Mouse (Mus musculus) embryonic facial prominence, embryonic 12.5 days (tissue): ENCODE results near the gene Lsg1. TPM values are rescaled to one million over a fixed set of nuclear protein-coding genes. Genes with fewer than 3 reads are reported as not detected.

Experiments
- ATAC-seq: fragments of 200-750 bp; cut with Nextera tagmentation; 2 replicates; pipeline ENCODE4 v1.8.0; 2017; ENCODE audit not compliant: insufficient number of reproducible peaks, insufficient read depth, low FRiP score, low TSS enrichment
- H3K27ac ChIP-seq: fragments of 300-500 bp; sonication (generic); 2 replicates; pipeline ENCODE4 v1.5.1; 2016; ENCODE audit warnings: mild to moderate bottlenecking
- H3K27me3 ChIP-seq: fragments of 300-500 bp; sonication (generic); 2 replicates; pipeline ENCODE4 v1.6.1; 2016; ENCODE audit warnings: mild to moderate bottlenecking, moderate library complexity
- H3K36me3 ChIP-seq: fragments of 300-500 bp; sonication (generic); 2 replicates; pipeline ENCODE4 v1.6.1; 2016; ENCODE audit warnings: mild to moderate bottlenecking
- H3K4me1 ChIP-seq: fragments of 300-500 bp; sonication (generic); 2 replicates; pipeline ENCODE4 v1.6.1; 2016
- H3K4me2 ChIP-seq: fragments of 300-500 bp; sonication (generic); replicated peaks from 2 replicates; pipeline ENCODE4 v1.6.1; 2016; ENCODE audit warnings: mild to moderate bottlenecking, moderate library complexity
- H3K4me3 ChIP-seq: fragments of 300-500 bp; sonication (generic); 2 replicates; pipeline ENCODE4 v1.5.1; 2016; ENCODE audit warnings: mild to moderate bottlenecking
- H3K9ac ChIP-seq: fragments of 300-500 bp; sonication (generic); 2 replicates; pipeline ENCODE4 v1.6.1; 2016; ENCODE audit warnings: mild to moderate bottlenecking, moderate library complexity
- H3K9me3 ChIP-seq: fragments of 300-500 bp; sonication (generic); 2 replicates; pipeline ENCODE4 v1.6.1; 2016; ENCODE audit warnings: mild to moderate bottlenecking, moderate library complexity
- WGBS: fragments of 180-500 bp; shearing (Covaris S2); methylation state at CpG from one replicate; pipeline ENCODE4 v1.1.7; 2016; 5-methylcytosine and 5-hydroxymethylcytosine counted together
- polyA plus RNA-seq: library from polyadenylated mRNA; unstranded; fragments of >200 nt; fragmentation: Nextera tagmentation; extraction: Ambion mirVana; gene quantifications from 2 replicates; pipeline ENCODE4 v1.2.1, GENCODE M21; 2016

The Lsg1 gene
- polyA plus RNA-seq, 1 experiment from 2014 or later, result 73.8 TPM

GRCm38 (mm10) chr16:30528386-30528785 is 59.0 kb downstream of the Lsg1 start:
- H3K36me3 ChIP-seq, result peaks cover 37% of the 10 kb centered on the region
- WGBS, result 83% methylated on average over 8 of the region's 8 CpGs

DNA sequence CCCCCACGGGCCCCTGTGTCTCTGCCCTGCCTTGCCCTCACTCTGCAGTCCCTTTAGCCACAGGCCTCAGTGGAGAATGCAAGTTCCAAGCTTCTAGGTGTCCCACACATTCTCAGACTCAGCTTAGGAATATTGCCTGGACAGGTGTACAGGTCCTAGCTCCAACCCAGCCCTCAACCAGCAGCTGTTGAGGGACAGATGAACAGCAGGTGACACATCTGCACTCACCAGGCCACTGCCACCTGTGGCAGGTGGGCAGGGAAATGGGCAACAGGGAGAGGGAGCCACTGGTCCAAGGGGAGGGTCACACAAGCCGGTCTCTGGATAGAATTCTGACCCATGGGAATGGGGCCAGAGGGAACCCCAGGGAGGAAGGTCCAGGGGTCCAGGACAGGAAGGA is 59.5 kb downstream of the Lsg1 start:
- H3K9ac ChIP-seq, result no peak overlapping the region
- 0 out of 2 replicates have a peak, but pooled peaks cover 4% of the 10 kb centered on the region for H3K4me1 ChIP-seq
- no peak for ATAC-seq
- no peak overlapping the region for H3K27ac ChIP-seq
- 76% methylated on average over 2 of the region's 2 CpGs for WGBS
- H3K36me3 ChIP-seq, result peaks cover 39% of the 10 kb centered on the region
- H3K9me3 ChIP-seq, result no peaks in the 10 kb centered on the region
- H3K4me3 ChIP-seq, result no peak overlapping the region
- H3K27me3 ChIP-seq, result no peaks in the 10 kb centered on the region
- no peak overlapping the region for H3K4me2 ChIP-seq

More at GRCm38 (mm10) chr16:30528386-30528785, 59.0 kb downstream of the Lsg1 start:
- H3K9me3 ChIP-seq, result no peaks in the 10 kb centered on the region
- ATAC-seq, result no peak
- H3K27me3 ChIP-seq, result no peaks in the 10 kb centered on the region
- H3K27ac ChIP-seq, result no peak overlapping the region
- H3K4me1 ChIP-seq, result 0 out of 2 replicates have a peak, but pooled peaks cover 4% of the 10 kb centered on the region
- H3K4me2 ChIP-seq, result no peak overlapping the region
- H3K9ac ChIP-seq, result no peak overlapping the region
- no peak overlapping the region for H3K4me3 ChIP-seq

DNA sequence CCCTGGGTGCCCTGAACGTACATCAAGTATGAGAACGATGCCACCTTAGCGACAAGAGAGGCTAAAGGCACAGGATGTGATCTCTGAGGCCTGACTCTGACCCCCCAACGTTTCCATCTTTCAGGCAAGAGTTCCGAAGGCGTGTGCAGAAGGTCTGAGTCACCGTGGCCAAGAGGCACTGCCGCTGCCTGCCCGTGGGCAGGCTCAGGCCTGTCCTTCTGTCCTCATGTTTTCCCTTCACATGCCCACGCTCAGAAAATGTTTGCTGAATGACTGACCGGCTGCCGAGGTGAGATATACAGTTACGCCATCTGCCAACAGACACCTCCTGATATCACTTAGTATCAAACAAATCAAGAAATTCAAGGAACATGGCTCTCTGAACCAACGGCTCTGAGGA is 61.6 kb downstream of the Lsg1 start:
- Histone ChIP-seq H3K27ac (no peak overlapping the region), H3K4me2 (no peak overlapping the region), H3K27me3 (no peaks in the 10 kb centered on the region), H3K9me3 (no peaks in the 10 kb centered on the region), H3K4me3 (no peak overlapping the region), H3K4me1 (no peaks in the 10 kb centered on the region), H3K9ac (no peak overlapping the region), H3K36me3 (peaks cover 48% of the 10 kb centered on the region)
- WGBS, result 84% methylated on average over 14 of the region's 14 CpGs
- no peak for ATAC-seq

DNA sequence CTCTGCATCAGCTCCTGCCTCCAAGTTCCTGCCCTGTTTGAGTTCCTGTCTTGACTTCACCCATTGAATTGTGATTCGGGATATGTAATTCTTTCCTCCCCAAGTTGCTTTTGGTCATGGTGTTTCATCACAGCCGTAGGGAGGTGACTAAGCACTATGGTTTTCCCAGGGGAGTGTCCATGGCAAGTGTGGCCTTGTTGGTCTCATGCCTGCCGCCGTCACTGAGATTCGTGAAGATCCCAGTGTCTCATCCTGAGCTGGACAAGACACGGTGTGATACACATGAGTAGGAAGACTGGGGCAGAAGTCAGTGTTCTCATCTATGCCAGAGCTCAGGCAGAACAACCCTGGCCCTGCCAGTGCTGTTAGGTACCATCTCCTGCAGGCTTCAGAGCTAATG is 62.9 kb downstream of the Lsg1 start:
- no peaks in the 10 kb centered on the region for H3K9me3 ChIP-seq
- H3K36me3 ChIP-seq, result peaks cover 42% of the 10 kb centered on the region
- H3K9ac ChIP-seq, result no peak overlapping the region
- no peak overlapping the region for H3K4me3 ChIP-seq
- WGBS, result 85% methylated on average over 6 of the region's 6 CpGs
- no peak overlapping the region for H3K4me2 ChIP-seq
- no peak overlapping the region for H3K27ac ChIP-seq
- no peaks in the 10 kb centered on the region for H3K27me3 ChIP-seq
- no peaks in the 10 kb centered on the region for H3K4me1 ChIP-seq
- ATAC-seq, result no peak

DNA sequence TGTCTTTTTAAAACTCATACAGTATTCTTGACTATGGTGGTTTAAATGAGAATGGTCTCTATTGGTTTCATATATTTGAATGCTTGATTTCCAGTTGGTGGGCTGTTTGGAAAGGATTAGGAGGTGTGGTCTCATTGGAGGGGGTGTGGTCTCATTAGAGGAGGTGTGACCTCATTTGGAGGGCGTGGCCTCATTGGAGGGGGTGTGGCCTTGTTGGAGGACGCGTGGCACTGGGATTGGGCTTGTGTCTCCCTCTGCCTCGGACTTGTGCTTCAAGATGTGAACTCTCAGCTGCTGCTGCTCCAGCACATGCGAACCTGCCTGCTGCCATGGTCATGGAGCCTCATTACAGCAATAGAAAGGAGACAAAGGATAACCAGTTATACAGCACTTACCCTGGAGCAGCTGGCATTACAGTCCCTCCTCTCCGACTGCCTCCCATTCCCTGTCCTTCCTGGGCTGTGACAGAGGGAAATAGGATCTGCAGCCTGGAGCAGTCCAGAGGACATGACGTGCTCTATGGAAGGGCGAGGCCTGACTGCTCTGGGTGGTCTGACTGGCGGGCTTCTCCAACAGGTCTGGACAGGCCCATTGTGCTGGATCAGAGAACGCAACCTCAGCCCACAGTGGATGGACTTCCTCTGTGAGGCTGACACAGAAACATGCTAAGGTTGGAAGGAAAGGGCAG is 65.0 kb downstream of the Lsg1 start:
- Histone ChIP-seq H3K9me3 (no peaks in the 10 kb centered on the region), H3K4me1 (no peaks in the 10 kb centered on the region), H3K27me3 (no peaks in the 10 kb centered on the region), H3K9ac (no peak overlapping the region), H3K4me2 (no peak overlapping the region), H3K4me3 (no peak overlapping the region), H3K36me3 (peaks cover 26% of the 10 kb centered on the region), H3K27ac (no peak overlapping the region)
- peak; percentile 29; the same call in 1 of the 2 replicates for ATAC-seq
- WGBS, result 59% methylated on average over 10 of the region's 10 CpGs

- Histone ChIP-seq H3K4me3 (no peak overlapping the region), H3K9me3 (no peaks in the 10 kb centered on the region), H3K4me2 (no peak overlapping the region), H3K36me3 (peaks cover 26% of the 10 kb centered on the region), H3K27me3 (no peaks in the 10 kb centered on the region), H3K9ac (no peak overlapping the region), H3K4me1 (no peaks in the 10 kb centered on the region), H3K27ac (no peak overlapping the region)
- ATAC-seq, result no peak
- 64% methylated on average over 3 of the region's 3 CpGs for WGBS
Observed at GRCm38 (mm10) chr16:30521147-30521546, 66.2 kb downstream of the Lsg1 start.

- Histone ChIP-seq H3K9me3 (0 out of 2 replicates have a peak, but pooled peaks cover 3% of the 10 kb centered on the region), H3K27ac (no peak overlapping the region), H3K4me1 (no peaks in the 10 kb centered on the region), H3K36me3 (peaks cover 27% of the 10 kb centered on the region), H3K4me3 (no peak overlapping the region), H3K27me3 (no peaks in the 10 kb centered on the region), H3K9ac (no peak overlapping the region), H3K4me2 (no peak overlapping the region)
- ATAC-seq, result no peak
- 30% methylated on average over 9 of the region's 9 CpGs for WGBS
Observed at GRCm38 (mm10) chr16:30520361-30520823, 67.0 kb downstream of the Lsg1 start.

DNA sequence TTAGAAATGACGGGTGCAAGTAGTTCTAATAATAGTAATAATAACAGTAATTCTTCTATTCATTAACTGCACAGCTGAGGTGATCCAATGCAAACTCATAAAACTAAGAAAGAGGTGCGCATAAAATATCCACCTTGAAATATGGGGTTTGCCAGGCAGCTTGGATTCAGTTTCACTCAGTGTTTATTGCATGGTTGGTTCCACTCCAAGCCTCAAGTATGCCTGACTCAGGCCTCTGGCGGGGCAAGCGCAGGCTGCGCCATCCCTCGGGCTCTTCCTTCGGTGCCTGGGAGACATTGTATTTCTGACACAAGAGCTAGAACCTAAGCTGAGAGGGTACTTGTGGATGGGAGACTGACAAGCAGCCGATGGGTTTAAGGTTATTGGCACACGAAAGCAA is 68.8 kb downstream of the Lsg1 start:
- H3K9me3 ChIP-seq, result 0 out of 2 replicates have a peak, but pooled peaks cover 3% of the 10 kb centered on the region
- H3K4me2 ChIP-seq, result no peak overlapping the region
- H3K4me3 ChIP-seq, result no peak overlapping the region
- no peak overlapping the region for H3K9ac ChIP-seq
- no peak for ATAC-seq
- peaks cover 20% of the 10 kb centered on the region; the same call in 1 of the 2 replicates for H3K36me3 ChIP-seq
- WGBS, result 77% methylated on average over 9 of the region's 9 CpGs
- peaks cover under 1% of the 10 kb centered on the region; the same call in 1 of the 2 replicates for H3K4me1 ChIP-seq
- H3K27ac ChIP-seq, result no peak overlapping the region
- H3K27me3 ChIP-seq, result no peaks in the 10 kb centered on the region

DNA sequence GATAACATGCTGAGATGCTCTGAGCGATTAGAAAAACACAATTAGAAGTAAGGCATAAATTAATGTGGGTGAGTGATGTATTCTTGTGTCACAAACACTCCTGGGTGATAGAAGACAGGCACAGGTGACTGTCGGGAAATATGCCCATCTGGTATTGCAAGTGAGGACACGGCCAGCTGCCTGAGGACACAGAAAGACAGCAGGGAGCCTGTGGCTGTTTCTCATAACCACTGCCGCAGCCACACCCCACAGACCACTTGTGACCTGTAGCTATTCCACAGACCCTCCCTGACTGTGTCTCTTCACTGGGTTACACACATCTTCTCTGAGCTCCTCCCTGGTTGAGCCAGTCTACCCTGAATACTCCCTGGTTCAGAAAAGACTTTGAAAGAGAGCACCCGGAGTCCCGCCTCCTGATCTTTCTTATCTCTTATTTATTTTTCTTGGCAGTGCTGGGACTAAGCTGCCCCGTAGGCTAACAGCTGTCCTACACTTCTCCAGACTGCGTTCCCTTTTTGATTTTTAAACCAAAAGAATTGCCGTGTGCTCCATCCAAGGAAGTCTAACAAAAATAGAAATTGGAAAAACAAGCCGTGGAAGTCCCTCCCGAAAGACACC is 69.6 kb downstream of the Lsg1 start:
- H3K4me3 ChIP-seq, result no peak overlapping the region
- WGBS, result 57% methylated on average over 11 of the region's 11 CpGs
- H3K27ac ChIP-seq, result no peak overlapping the region
- H3K4me2 ChIP-seq, result no peak overlapping the region
- peaks cover 2% of the 10 kb centered on the region; the same call in 1 of the 2 replicates for H3K4me1 ChIP-seq
- no peak for ATAC-seq
- H3K9ac ChIP-seq, result no peak overlapping the region
- peaks cover 17% of the 10 kb centered on the region; the same call in 1 of the 2 replicates for H3K36me3 ChIP-seq
- no peaks in the 10 kb centered on the region for H3K27me3 ChIP-seq
- H3K9me3 ChIP-seq, result 0 out of 2 replicates have a peak, but pooled peaks cover 3% of the 10 kb centered on the region

DNA sequence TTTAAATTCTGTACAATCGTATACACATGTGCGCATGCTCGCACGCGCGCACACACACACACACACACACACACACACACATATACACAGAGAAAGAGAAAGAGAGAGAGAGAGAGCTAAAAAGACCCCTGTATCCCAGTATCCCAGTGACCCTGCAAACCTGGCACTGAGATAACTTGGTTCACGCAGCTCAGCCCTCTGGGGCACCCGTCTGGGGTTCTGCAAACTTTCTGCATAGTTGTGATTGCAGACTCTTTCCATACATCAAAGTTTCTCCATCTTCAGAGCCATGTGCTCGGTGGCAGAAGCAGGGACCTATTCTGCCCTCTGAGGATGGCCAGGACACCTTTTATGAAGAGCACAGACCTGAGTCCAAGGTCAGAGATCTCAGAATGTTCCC is 70.4 kb downstream of the Lsg1 start:
- no peak overlapping the region for H3K27ac ChIP-seq
- 97% methylated on average over 9 of the region's 9 CpGs for WGBS
- H3K4me1 ChIP-seq, result peaks cover 9% of the 10 kb centered on the region
- no peaks in the 10 kb centered on the region for H3K27me3 ChIP-seq
- 0 out of 2 replicates have a peak, but pooled peaks cover 9% of the 10 kb centered on the region for H3K36me3 ChIP-seq
- H3K4me2 ChIP-seq, result no peak overlapping the region
- ATAC-seq, result no peak
- H3K4me3 ChIP-seq, result no peak overlapping the region
- 0 out of 2 replicates have a peak, but pooled peaks cover 3% of the 10 kb centered on the region for H3K9me3 ChIP-seq
- H3K9ac ChIP-seq, result no peak overlapping the region

DNA sequence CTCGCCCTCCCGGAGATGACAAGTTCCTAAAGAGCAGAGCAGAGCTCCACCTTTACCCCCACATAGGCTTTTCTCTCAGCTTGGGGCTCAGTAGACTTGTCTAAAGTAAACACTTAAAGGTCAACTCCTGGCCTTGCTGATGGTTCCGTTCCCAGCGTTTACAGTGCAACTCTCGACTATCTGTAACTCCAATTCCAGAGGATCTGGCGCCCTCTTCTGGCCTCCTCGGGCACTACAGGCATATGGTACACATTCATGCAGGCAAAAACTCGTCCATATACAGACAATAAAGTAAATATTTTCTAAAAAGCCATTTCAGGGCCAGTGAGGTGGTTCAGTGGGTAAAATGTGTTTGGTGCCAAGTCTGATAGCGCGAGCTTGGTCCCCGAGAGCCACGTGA is 72.0 kb downstream of the Lsg1 start:
- 0 out of 2 replicates have a peak, but pooled peaks cover 9% of the 10 kb centered on the region for H3K36me3 ChIP-seq
- no peak for ATAC-seq
- H3K4me2 ChIP-seq, result no peak overlapping the region
- peaks cover 15% of the 10 kb centered on the region for H3K4me1 ChIP-seq
- H3K4me3 ChIP-seq, result no peak overlapping the region
- no peak overlapping the region for H3K9ac ChIP-seq
- no peaks in the 10 kb centered on the region for H3K27me3 ChIP-seq
- no peak overlapping the region for H3K27ac ChIP-seq
- 63% methylated on average over 12 of the region's 12 CpGs for whole genome bisulfite sequencing
- H3K9me3 ChIP-seq, result 0 out of 2 replicates have a peak, but pooled peaks cover 3% of the 10 kb centered on the region
